Comparison of ENCODE assay signal across 13 mouse cellular contexts in genomic region chr2:33636117-33636521, GRCm38 (mm10). TPM values are rescaled to one million over a fixed set of nuclear protein-coding genes. Genes with fewer than 3 reads are reported as not detected.
DNase-seq lines count a peak whose midpoint lies in the region; ATAC-seq and TF ChIP-seq lines count a peak whose summit lies in the region.
"Had no signal": no experiment of that assay in that cellular context is flagged by ENCODE, and none has a peak within 500 bp of the region (broad histone marks: within the 10 kb centered on the region; RNA-seq: fewer than 3 reads in every experiment).

No protein-coding gene starts in this region.

- WGBS in heart, postnatal 0 days, result 2% methylated on average over 21 of the region's 21 CpGs
- WGBS in embryonic facial prominence, embryonic 13.5 days, result 3% methylated on average over 21 of the region's 21 CpGs
- WGBS in limb, embryonic 14.5 days, result 5% methylated on average over 21 of the region's 21 CpGs

- TF ChIP-seq POLR2A in ES-Bruce4 (IDR thresholded peaks at IDR 0.05; ENCODE audit: insufficient read depth, low read length), result no peak
- TF ChIP-seq POLR2A in limb, embryonic 14.5 days (IDR thresholded peaks at IDR 0.05; ENCODE audit: borderline replicate concordance, extremely low read depth, insufficient read depth, insufficient read length), result no peak

- no peak for ATAC-seq in heart, postnatal 0 days (ENCODE audit: insufficient read depth, low read depth)
- no peak for ATAC-seq in embryonic facial prominence, embryonic 13.5 days (ENCODE audit: insufficient number of reproducible peaks, insufficient read depth, low FRiP score, low TSS enrichment, low read depth)
- ATAC-seq in limb, embryonic 14.5 days (ENCODE audit: low FRiP score, low read depth), result no peak

- intact Hi-C loops in heart, postnatal 14 days (cut with DNase I), result no loop called here
- intact Hi-C loops in left cerebral cortex, postnatal 14 days (cut with DNase I), result no loop called here

- no peak for DNase-seq in heart, postnatal 0 days (ENCODE audit: low spot score)
- no peak for DNase-seq in heart, postnatal 14 days
- no peak for DNase-seq in limb, embryonic 14.5 days (ENCODE audit: low spot score)
- DNase-seq in left cerebral cortex, postnatal 14 days (ENCODE audit: low spot score in 2 of 2), result no peak
- no peak for DNase-seq in adrenal gland, adult 8-10 months
- DNase-seq in urinary bladder, adult 2 months (ENCODE audit: low spot score), result no peak
- DNase-seq: gastrocnemius, postnatal 10 days; lung, adult 2 months; thymus, adult 18-20 months had no signal

- H3K4me2 ChIP-seq in heart, postnatal 0 days (ENCODE audit: low read depth, low read length), result peak overlapping the region; percentile 17
- H3K4me2 ChIP-seq in embryonic facial prominence, embryonic 13.5 days, result peak overlapping the region; percentile 31
- H3K4me2 ChIP-seq in limb, embryonic 14.5 days (replicated peaks; ENCODE audit: low read depth, low read length, severe bottlenecking), result peak overlapping the region; percentile 64

- no peak overlapping the region for H3K27ac ChIP-seq in heart, postnatal 0 days (ENCODE audit: low read depth)
- H3K27ac ChIP-seq in ES-Bruce4 (ENCODE audit: insufficient read depth, low read length), result no peak overlapping the region
- no peak overlapping the region for H3K27ac ChIP-seq in embryonic facial prominence, embryonic 13.5 days
- H3K27ac ChIP-seq in limb, embryonic 14.5 days (replicated peaks; ENCODE audit: low read depth, low read length), result peak overlapping the region; percentile 65

- no peaks in the 10 kb centered on the region for H3K36me3 ChIP-seq in heart, postnatal 0 days (replicated peaks; ENCODE audit: control insufficient read depth, insufficient read depth, low read length)
- H3K36me3 ChIP-seq in ES-Bruce4 (ENCODE audit: control insufficient read depth, insufficient read depth, low read length, poor library complexity, severe bottlenecking), result no peaks in the 10 kb centered on the region
- H3K36me3 ChIP-seq in embryonic facial prominence, embryonic 13.5 days, result no peaks in the 10 kb centered on the region
- peaks cover 6% of the 10 kb centered on the region; the same call in 1 of the 2 replicates for H3K36me3 ChIP-seq in limb, embryonic 14.5 days (ENCODE audit: control insufficient read depth, insufficient read depth, low read length)

- no peaks in the 10 kb centered on the region for H3K9me3 ChIP-seq in heart, postnatal 0 days (replicated peaks; ENCODE audit: control insufficient read depth, low read length)
- no peaks in the 10 kb centered on the region for H3K9me3 ChIP-seq in ES-Bruce4 (replicated peaks; ENCODE audit: control insufficient read depth, insufficient read depth, low read length, poor library complexity, severe bottlenecking)
- no peaks in the 10 kb centered on the region for H3K9me3 ChIP-seq in embryonic facial prominence, embryonic 13.5 days
- no peaks in the 10 kb centered on the region for H3K9me3 ChIP-seq in limb, embryonic 14.5 days (ENCODE audit: control insufficient read depth, low read length)

- no peak overlapping the region for H3K9ac ChIP-seq in heart, postnatal 0 days (replicated peaks; ENCODE audit: low read depth, low read length)
- H3K9ac ChIP-seq in ES-Bruce4 (ENCODE audit: low read depth, poor library complexity, severe bottlenecking), result no peak overlapping the region
- H3K9ac ChIP-seq in embryonic facial prominence, embryonic 13.5 days, result no peak overlapping the region
- H3K9ac ChIP-seq in limb, embryonic 14.5 days (ENCODE audit: low read depth, low read length, severe bottlenecking), result peak overlapping the region; percentile 95

- TF ChIP-seq CTCF in heart, postnatal 0 days (IDR thresholded peaks at IDR 0.05; ENCODE audit: low read depth), result no peak
- TF ChIP-seq CTCF in ES-Bruce4 (IDR thresholded peaks at IDR 0.05; ENCODE audit: low read depth, low read length), result no peak

- H3K27me3 ChIP-seq in heart, postnatal 0 days (ENCODE audit: control insufficient read depth, insufficient read depth, low read length), result peaks cover 100% of the 10 kb centered on the region
- peaks cover 55% of the 10 kb centered on the region for H3K27me3 ChIP-seq in ES-Bruce4 (ENCODE audit: control insufficient read depth, insufficient read depth, low read length, poor library complexity, severe bottlenecking)
- peaks cover 96% of the 10 kb centered on the region for H3K27me3 ChIP-seq in embryonic facial prominence, embryonic 13.5 days
- peaks cover 62% of the 10 kb centered on the region for H3K27me3 ChIP-seq in limb, embryonic 14.5 days (ENCODE audit: control insufficient read depth, insufficient read depth, low read length)

- no peak for TF ChIP-seq EP300 in heart, postnatal 0 days (IDR thresholded peaks at IDR 0.05; ENCODE audit: low read depth)
- no peak for TF ChIP-seq EP300 in ES-Bruce4 (IDR thresholded peaks at IDR 0.05; ENCODE audit: insufficient read depth, low read depth, low read length)

- H3K4me3 ChIP-seq in heart, postnatal 0 days (ENCODE audit: low read depth, low read length), result peak overlapping the region; percentile 22
- H3K4me3 ChIP-seq in ES-Bruce4 (ENCODE audit: low read depth, low read length), result 0 out of 2 replicates have a peak overlapping the region, but pooled peaks have one; percentile 6
- H3K4me3 ChIP-seq in embryonic facial prominence, embryonic 13.5 days, result peak overlapping the region; percentile 18; the same call in 1 of the 2 replicates
- peak overlapping the region; percentile 57 for H3K4me3 ChIP-seq in limb, embryonic 14.5 days (replicated peaks; ENCODE audit: low read length)
- H3K4me3 ChIP-seq: erythroblast, embryonic 14.5 days had no signal

- peaks cover 9% of the 10 kb centered on the region; the same call in 1 of the 2 replicates for H3K4me1 ChIP-seq in heart, postnatal 0 days (ENCODE audit: control insufficient read depth, insufficient read depth)
- H3K4me1 ChIP-seq in ES-Bruce4 (ENCODE audit: control insufficient read depth, insufficient read depth, low read length), result peaks cover 5% of the 10 kb centered on the region
- H3K4me1 ChIP-seq in embryonic facial prominence, embryonic 13.5 days, result peaks cover 38% of the 10 kb centered on the region
- peaks cover 22% of the 10 kb centered on the region for H3K4me1 ChIP-seq in limb, embryonic 14.5 days (ENCODE audit: control insufficient read depth, insufficient read depth, low read length)

RNA-seq across cellular contexts. Expression of gene Lmx1b, which starts 4.2 kb away (rescaled TPM):
- total RNA-seq in heart, postnatal 0 days (2014; rRNA removed; ENCODE audit: low replicate concordance), result not detected in 2 replicates
- not detected in 2 replicates for polyA plus RNA-seq in heart, postnatal 0 days (2015; fragmentation: Nextera tagmentation; extraction: Ambion mirVana)
- total RNA-seq in heart, postnatal 14 days (2021), result under 1 TPM; 0.05 to 0.38 TPM
- 0.46 and 0.58 TPM in 2 replicates for polyA plus RNA-seq in ES-Bruce4 (2011; ENCODE audit: insufficient read depth, insufficient read length, low read depth, missing spikeins)
- 0.55 TPM in 2 replicates for polyA plus RNA-seq in embryonic facial prominence, embryonic 13.5 days (2015; fragmentation: Nextera tagmentation; extraction: Ambion mirVana)
- 28.3 and 40.0 TPM in 2 replicates for polyA plus RNA-seq in limb, embryonic 14.5 days (2012; rRNA removed)
- 6.3 and 8.4 TPM in 2 replicates for polyA plus RNA-seq in limb, embryonic 14.5 days (2014; fragmentation: Nextera tagmentation; extraction: Ambion mirVana)
- total RNA-seq in left cerebral cortex, postnatal 14 days (2021), result under 1 TPM; 0.42 to 0.59 TPM
- total RNA-seq in adrenal gland, adult 8-10 months (2022), result under 1 TPM in 1 of 4 experiments, not detected in 3; 0.17 TPM
- polyA plus RNA-seq in urinary bladder, adult 2 months (2012; rRNA removed), result 0.12 and 0.38 TPM in 2 replicates
- total RNA-seq: hematopoietic stem cell, adult 5-6 weeks had no signal
- polyA plus RNA-seq: erythroblast, embryonic 14.5 days had no signal

Comparison
In these comparisons a context has a peak if more than half of its experiments do, and no peak if none do; other contexts are left out.
1. H3K4me3 ChIP-seq: peak in every context shown above with its lines; median percentile 57 in limb, embryonic 14.5 days; 22 in heart, postnatal 0 days; 18 in embryonic facial prominence, embryonic 13.5 days; 6 in ES-Bruce4.